Mouse (Mus musculus): ENCODE results near the gene E2f8.

E2f8 gene

GRCm38 (mm10) chr7:48893093-48893492, 11.7 kb upstream of the E2f8 start:
- no peak for DNase-seq (ENCODE audit: low read depth, low spot score)

- DNase-seq (ENCODE audit: low read depth, low spot score) = no peak
Observed at GRCm38 (mm10) chr7:48891029-48891428, 9.6 kb upstream of the E2f8 start.

- no peak for DNase-seq (ENCODE audit: low read depth, low spot score)
Observed at GRCm38 (mm10) chr7:48888751-48889150, 7.4 kb upstream of the E2f8 start.

GRCm38 (mm10) chr7:48887973-48888372, 6.6 kb upstream of the E2f8 start:
- DNase-seq (ENCODE audit: low read depth, low spot score) = no peak

GRCm38 (mm10) chr7:48884266-48884611, 2.8 kb upstream of the E2f8 start:
- DNase-seq (ENCODE audit: low read depth, low spot score) = no peak

GRCm38 (mm10) chr7:48883525-48884265, 2.3 kb upstream of the E2f8 start:
- DNase-seq (ENCODE audit: low read depth, low spot score) = no peak

- DNase-seq (ENCODE audit: low read depth, low spot score) = no peak
Observed at GRCm38 (mm10) chr7:48881971-48882609, 694 bp upstream of the E2f8 start.

GRCm38 (mm10) chr7:48880591-48881481, 560 bp downstream of the E2f8 start:
- DNase-seq (ENCODE audit: low read depth, low spot score) = peak; percentile 89

GRCm38 (mm10) chr7:48879574-48879973, 1.8 kb downstream of the E2f8 start:
- no peak for DNase-seq (ENCODE audit: low read depth, low spot score)

- DNase-seq (ENCODE audit: low read depth, low spot score) = no peak
Observed at GRCm38 (mm10) chr7:48877786-48878390, 3.5 kb downstream of the E2f8 start.

GRCm38 (mm10) chr7:48876526-48876925, 4.9 kb downstream of the E2f8 start:
- no peak for DNase-seq (ENCODE audit: low read depth, low spot score)

GRCm38 (mm10) chr7:48875096-48875495, 6.3 kb downstream of the E2f8 start:
- DNase-seq (ENCODE audit: low read depth, low spot score) = no peak

- DNase-seq (ENCODE audit: low read depth, low spot score) = no peak
Observed at GRCm38 (mm10) chr7:48871292-48871691, 10.1 kb downstream of the E2f8 start.

GRCm38 (mm10) chr7:48870579-48871180, 10.7 kb downstream of the E2f8 start:
- no peak for DNase-seq (ENCODE audit: low read depth, low spot score)

GRCm38 (mm10) chr7:48870144-48870543, 11.3 kb downstream of the E2f8 start:
- no peak for DNase-seq (ENCODE audit: low read depth, low spot score)

GRCm38 (mm10) chr7:48867576-48867975, 13.8 kb downstream of the E2f8 start:
- no peak for DNase-seq (ENCODE audit: low read depth, low spot score)

GRCm38 (mm10) chr7:48864671-48865458, 16.5 kb downstream of the E2f8 start:
- DNase-seq (ENCODE audit: low read depth, low spot score) = no peak

GRCm38 (mm10) chr7:48864199-48864598, 17.2 kb downstream of the E2f8 start:
- DNase-seq (ENCODE audit: low read depth, low spot score) = no peak

- DNase-seq (ENCODE audit: low read depth, low spot score) = no peak
Observed at GRCm38 (mm10) chr7:48861796-48862195, 19.6 kb downstream of the E2f8 start.

- no peak for DNase-seq (ENCODE audit: low read depth, low spot score)
Observed at GRCm38 (mm10) chr7:48860948-48861347, 20.4 kb downstream of the E2f8 start.

GRCm38 (mm10) chr7:48859362-48859761, 22.0 kb downstream of the E2f8 start:
- no peak for DNase-seq (ENCODE audit: low read depth, low spot score)
